Mouse (Mus musculus): ENCODE results near the gene Creb3l2. TPM values are rescaled to one million over a fixed set of nuclear protein-coding genes. Genes with fewer than 3 reads are reported as not detected.
A peak's percentile ranks its signal among the peaks of the same experiment; 100 is the strongest.

The Creb3l2 gene
- total RNA-seq, 2 experiments from 2014 or later, result 5.1 to 5.6 TPM

DNA sequence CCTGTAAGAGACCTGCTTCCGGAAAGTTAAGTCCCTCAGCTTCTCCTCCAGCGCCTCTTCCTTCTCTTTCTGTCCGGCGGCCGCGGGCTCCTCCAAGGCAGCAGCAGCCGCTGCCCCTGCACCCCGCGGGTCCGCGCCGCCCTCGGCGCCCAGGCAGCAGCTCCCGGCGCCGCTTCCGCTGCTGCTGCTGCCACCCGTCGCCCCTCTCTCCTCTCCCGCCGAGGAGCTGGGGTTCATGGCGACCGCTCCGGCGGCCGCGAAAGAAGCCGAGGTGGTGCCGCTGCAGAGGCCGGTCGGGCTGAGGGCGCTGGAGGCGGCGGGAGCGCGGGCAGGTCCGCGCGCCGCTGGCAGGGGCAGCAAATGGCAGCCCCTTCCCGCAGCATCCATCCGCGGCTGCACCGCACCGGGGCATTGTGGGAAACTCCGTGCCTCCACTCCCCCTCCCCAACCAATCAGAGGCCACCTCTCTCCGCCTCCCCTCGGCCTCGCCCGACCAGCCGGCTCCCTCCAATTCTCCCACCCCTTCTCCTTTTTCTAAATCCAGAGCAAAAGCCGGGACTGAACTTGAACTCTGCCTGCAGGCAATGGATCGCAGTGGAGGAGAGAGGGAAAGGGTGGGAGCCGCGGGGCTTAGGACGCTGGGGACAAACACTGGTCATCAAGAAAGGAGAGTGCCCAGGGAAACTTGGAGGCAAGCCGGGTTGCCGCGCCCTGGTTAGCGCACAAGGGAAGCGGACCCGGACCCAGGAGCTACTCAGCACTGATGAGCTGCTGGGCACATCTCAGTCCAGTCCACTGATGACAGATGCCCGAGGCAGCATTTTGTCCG lies 142.2 kb downstream of the Creb3l2 start, which contains the start of gene Dgki:
TSS of gene Dgki (minus strand) at position 623 of the 829 bp plus-strand sequence.
- DNase-seq (ENCODE audit: extremely low spot score in 1 of 2, low spot score in 2 of 2), result peak; percentile 88
- intact Hi-C loops (cut with DNase I), result loop anchor here (5.0 kb wide), 2 partner anchors 57 to 202 kb away; no protein-coding TSS in a partner anchor

DNA sequence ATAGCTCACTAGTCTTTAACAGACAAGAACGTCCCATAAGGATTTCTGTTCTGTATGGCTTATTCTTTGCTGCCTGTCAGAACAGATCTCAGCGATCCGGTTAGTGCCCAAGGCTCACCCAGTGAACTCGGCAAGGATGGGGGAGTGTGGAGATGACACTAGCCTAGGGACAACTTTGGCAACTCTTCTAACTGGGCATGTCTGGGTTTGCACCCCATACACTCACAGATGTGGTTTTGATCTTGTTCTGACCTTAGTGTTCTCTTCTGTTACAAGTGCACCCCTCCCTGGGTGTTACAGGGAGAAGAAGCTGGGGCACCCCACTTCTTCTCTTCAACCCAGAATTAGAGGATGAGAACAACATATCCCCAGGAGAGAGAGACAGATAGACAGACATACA lies 143.0 kb downstream of the Creb3l2 start:
- intact Hi-C loops (cut with DNase I), result loop anchor here (5.0 kb wide), 2 partner anchors 57 to 202 kb away; no protein-coding TSS in a partner anchor
- no peak for DNase-seq (ENCODE audit: extremely low spot score in 1 of 2, low spot score in 2 of 2)

DNA sequence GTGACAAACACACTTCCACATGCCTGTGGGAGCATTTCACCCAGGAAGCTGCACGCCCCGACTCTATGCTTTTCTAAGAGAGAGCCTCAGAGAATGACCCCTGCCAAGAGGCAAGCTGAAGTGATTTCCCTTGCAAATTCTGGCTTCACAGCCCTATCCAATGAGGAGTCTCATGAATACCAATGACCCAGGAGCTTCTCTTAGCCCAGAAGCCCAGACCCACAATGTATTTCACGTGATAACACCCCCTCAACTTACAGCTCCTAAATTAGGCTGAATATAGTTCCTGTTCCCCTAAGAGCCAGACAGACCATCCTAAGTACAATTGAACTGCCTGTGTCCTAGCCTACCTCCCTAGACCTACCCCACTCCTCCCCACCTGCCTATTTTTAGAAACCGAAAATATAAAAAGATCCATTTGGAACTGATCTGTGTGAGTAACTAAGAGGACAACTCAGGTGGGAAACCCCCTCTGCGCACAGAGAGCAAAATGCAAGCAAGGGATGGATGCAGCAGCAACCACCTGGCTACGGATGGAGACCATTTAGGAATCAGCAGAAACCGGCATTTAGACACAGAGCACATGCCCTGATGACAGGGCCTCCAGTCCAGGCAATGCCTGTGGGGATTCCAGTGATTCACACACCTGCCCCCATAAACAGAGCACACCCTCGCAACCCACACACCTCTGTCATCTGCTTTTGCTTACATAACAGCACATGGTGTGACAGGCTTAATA lies 144.0 kb downstream of the Creb3l2 start:
- DNase-seq (ENCODE audit: extremely low spot score in 1 of 2, low spot score in 2 of 2), result peak in 1 of 2 experiments; percentile 36
- intact Hi-C loops (cut with DNase I), result loop anchor here (5.0 kb wide), 2 partner anchors 56 to 201 kb away; no protein-coding TSS in a partner anchor

DNA sequence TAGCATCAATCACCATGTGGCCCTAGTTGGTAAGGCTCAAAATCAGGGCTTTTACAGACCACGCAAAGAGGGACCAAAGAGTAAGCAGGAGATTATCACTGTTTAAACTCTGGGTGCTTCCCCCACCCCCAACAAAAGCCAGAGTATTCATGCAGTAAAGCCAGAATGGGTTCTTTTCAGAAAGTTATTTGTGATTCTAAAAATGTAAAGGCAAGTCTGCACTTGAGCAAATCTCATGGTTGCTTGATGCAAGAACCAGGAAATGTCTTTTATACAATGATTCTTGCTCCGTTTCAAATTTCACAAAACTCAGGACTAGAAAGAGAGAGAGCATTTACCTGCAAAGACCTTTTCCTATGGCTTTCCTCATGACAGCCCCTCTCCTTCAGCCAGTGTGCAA lies 149.9 kb downstream of the Creb3l2 start:
- no peak for DNase-seq (ENCODE audit: extremely low spot score in 1 of 2, low spot score in 2 of 2)

DNA sequence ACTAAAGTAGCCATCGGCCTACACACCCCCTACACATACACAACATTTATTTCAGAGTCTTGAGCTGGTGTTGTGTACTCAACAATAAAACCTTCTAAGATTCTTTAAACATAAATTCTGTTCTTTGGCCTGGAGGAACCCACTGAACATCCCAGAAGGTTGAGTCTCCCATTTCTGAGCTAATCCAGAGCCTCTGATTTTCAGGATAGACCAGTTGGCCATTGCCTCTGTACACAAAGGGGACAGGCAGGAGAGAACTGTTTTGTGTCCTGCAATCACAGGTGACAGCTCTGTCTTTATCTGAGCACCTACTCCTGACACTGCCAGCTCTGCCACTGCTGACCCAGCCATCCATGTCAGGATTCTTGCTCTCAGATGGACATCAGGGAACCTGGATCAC lies 150.8 kb downstream of the Creb3l2 start:
- DNase-seq (ENCODE audit: extremely low spot score in 1 of 2, low spot score in 2 of 2), result no peak
- intact Hi-C loops (cut with DNase I), result no loop called here

More for the DNA sequence above, 149.9 kb downstream of the Creb3l2 start:
- intact Hi-C loops (cut with DNase I), result no loop called here

DNA sequence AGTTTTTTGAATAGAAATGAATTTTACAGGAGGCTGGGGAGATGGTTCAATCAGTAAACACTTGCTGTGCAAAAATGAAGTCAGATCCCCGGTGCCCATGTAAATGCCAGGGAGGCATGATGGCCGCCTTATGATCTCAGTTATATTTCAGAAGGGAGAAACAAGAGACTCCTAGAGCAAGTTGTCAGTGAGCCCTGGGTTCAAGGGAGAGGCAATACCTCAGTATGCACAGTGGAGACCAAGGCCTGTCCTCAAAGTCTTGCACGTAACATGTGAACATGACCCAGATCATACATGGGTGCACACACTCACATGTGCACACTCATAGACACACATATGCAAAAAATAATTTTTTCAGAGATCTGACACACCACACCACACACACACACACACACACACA lies 151.3 kb downstream of the Creb3l2 start:
- no peak for DNase-seq (ENCODE audit: extremely low spot score in 1 of 2, low spot score in 2 of 2)
- intact Hi-C loops (cut with DNase I), result no loop called here

DNA sequence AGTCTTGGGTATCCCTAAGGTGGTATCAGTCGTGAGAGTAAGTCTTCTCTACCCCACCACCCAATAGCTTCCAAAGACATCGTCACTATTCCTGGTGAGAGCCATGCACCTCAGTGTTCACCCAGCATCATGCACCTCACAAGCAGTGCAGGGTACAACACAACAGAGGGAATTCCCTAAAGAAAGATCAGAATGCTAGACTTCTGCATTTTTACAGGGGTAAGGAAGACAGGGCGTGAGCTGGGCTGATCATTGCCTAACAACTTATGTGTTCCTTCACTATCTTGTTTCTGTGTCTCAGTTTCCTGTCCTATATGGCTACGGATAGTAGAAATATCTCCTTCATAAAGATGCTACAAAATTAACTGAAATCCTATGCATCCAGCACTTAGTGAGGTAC lies 155.8 kb downstream of the Creb3l2 start:
- intact Hi-C loops (cut with DNase I), result no loop called here
- no peak for DNase-seq (ENCODE audit: extremely low spot score in 1 of 2, low spot score in 2 of 2)

DNA sequence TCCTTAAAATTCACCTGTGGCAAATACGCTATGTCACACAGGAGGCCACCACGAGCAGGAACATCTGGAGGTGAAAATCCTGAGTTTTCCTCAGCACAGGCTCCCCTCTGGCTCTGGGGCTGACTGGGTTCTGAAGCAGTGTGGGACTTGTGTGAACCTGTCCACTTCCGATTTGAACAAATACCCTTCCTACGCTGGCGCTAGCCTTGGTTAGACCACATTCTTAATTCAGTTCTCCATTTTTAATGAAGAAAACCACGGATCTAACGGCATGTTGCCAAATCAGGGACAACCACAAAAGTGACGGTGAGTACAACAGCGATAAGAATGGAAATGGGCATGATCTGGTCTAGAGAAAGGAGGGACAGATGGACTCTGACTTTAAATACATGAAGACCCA lies 157.1 kb downstream of the Creb3l2 start:
- DNase-seq (ENCODE audit: extremely low spot score in 1 of 2, low spot score in 2 of 2), result no peak
- intact Hi-C loops (cut with DNase I), result no loop called here

DNA sequence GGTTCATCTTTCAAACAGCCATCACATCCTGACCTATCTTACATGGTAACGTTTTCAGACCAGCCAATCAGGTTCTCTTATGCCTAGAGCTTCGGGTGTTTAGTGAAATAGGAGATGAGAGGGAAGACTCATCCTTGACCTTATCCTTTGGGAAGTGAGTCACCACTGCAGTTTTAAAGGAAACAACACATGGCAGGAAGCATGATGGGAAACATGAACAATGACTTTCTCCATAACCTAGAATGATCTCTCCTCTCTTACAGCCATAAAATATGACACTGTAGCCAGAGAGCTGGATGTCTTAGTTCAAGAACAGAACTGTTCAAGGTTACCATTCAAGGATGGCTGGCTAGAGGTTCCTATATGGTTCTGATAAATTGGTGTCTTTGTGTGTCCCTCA lies 158.6 kb downstream of the Creb3l2 start:
- DNase-seq (ENCODE audit: extremely low spot score in 1 of 2, low spot score in 2 of 2), result no peak
- intact Hi-C loops (cut with DNase I), result no loop called here

DNA sequence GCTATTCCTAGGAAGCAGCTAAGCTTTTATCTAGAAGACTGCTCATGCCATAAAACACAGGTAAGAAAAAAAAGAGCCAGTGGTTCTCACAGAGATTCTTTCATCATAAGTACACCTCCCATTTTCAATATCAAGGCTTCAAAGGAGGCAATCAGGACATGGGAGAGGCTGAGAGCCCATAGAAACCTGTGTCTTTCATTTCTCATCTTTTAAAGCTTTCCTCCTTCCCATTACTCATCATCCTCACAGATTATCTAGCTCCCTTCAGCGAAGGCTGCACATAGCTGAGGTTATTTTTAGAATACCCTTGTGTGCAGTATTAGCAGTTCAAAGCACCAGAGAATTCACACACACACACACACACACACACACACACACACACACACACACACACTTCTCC lies 159.3 kb downstream of the Creb3l2 start:
- no peak for DNase-seq (ENCODE audit: extremely low spot score in 1 of 2, low spot score in 2 of 2)
- intact Hi-C loops (cut with DNase I), result no loop called here

Other genes starting within 250 kb of the Creb3l2 start
- 10 to 100 TPM; 60.3 to 63.2 TPM for gene Dgki, start 142.0 kb downstream of the Creb3l2 start, total RNA-seq (2021)
- gene Akr1d1, start 88.0 kb upstream of the Creb3l2 start, total RNA-seq (2021), result not detected